Mouse (Mus musculus): Measurements from ENCODE around the gene Fxyd1.

GRCm38 (mm10) chr7:31050921-31051320, 6.1 kb downstream of the Fxyd1 start:
- TF ChIP-seq POLR2A (IDR thresholded peaks at IDR 0.05; ENCODE audit: borderline replicate concordance, extremely low read depth, low read depth, low read length): no peak
- TF ChIP-seq CTCF (IDR thresholded peaks at IDR 0.05; ENCODE audit: insufficient read depth, low read length): no peak

Measured in lung, adult 2 months (tissue).